Mouse (Mus musculus) heart, postnatal 0 days (tissue): ENCODE results near the gene Gm973.

ENCODE experiments used
- CTCF ChIP-seq: IDR thresholded peaks from 2 replicates; pipeline ENCODE4 v1.5.1; 2016; ENCODE audit warnings: antibody characterized with exemption, control low read depth, low read depth
- EP300 ChIP-seq: IDR thresholded peaks from 2 replicates; pipeline ENCODE4 v1.6.1; 2016; ENCODE audit warnings: antibody characterized with exemption, low read depth

DNA sequence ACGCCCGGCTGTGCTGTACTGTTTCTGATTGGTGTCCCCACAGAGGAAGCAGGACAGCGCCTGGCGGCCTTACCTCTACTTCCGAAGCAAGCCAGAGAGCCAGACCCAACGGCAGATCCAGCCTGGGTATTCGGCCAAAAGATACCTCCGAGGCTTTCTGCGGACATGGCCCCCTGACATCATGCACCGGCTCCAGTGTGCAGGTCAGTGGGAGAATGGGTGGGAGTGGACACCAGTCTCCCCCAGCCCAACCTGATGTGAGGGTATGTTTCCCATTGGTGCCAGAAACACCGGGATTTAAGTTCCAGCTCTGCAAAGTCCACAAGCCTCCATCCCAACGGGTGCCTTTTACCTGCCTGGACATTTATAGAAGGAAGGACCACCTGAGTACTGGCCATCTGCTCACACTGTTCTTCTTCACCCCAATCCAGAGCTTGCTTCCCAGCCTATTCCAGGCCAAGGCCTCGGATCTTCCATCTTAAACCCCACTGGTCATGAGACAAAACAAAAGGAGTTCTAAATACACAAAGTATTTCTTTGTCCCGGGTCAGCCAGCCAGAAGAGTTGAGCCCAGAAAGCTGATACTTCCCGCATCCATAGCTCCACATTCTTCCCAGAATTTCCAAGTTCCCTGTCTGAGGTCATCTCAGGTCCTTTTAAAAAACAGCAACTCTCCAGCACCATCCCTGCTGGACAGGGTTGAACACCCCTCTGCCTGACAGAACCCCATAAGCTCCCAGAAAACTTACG, 25.4 kb downstream of the Gm973 start:
- TF ChIP-seq CTCF (no peak), EP300 (no peak)
